Mouse (Mus musculus) embryo, embryonic 11 days (tissue): ENCODE measurements around the gene Shc3.

Source experiments
- DNase-seq: peaks from one replicate; pipeline ENCODE4 v3.0.0-alpha.2; 2015

Shc3 gene

DNA sequence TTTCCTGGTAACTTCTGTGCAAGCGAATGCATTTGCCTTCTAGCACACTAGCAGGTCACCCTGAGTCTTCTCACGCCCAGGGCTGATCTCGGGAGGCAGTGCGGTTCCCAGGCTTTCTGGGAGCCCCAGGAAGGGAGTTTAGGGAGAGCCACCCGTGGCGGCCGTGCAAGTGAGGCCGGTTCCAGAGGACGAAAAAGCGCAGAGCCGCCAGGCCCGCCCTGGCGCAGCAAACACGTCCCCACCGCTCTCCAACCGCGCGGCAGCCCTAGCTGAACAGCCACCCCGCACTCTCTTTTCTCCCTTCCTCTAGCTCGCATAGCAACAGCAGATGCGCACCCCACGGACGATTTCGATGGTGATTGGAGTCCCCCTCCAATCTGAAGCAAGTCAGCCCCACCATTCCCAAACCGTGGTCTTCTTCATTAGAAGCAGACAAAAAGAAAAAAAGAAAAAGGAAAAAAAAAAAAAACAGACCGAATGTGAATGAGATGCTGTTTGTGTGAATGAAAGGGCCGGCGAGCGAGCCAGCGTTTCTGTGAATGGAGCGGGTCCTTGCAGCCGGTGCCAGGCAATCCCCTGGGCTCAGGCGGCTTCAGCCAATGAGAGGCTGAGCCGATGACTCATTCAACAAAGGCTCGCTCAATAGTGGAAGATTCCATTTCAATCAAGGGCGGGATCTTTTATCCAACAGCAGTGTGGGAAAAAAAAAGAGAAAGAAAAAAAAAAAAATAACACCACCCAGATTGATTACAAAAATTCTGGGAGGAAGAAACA, at the start of gene Shc3:
Gene Shc3 (minus strand): TSS at position 509 of the 774 bp plus-strand sequence.
- DNase-seq = peak; percentile 93

DNA sequence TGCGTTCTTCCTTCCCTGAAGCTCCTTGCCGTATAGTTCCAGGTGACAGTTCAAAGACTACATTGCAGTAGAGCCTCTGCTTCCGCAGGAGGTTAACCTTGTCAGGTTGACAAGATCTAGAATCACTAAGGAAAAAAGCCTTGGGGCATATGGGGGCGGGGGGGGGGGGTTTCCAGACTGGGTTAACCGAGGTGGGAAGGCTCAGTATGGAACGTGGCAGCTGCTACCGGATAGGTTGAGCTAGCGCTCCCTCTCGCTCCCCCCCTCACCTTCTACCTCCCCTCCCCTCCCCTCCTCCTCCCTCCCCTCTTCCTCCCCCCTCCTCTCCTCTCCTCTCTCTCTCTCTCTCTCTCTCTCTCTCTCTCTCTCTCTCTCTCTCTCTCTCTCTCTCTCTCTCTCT, 49.4 kb upstream of the Shc3 start:
- no peak for DNase-seq

DNA sequence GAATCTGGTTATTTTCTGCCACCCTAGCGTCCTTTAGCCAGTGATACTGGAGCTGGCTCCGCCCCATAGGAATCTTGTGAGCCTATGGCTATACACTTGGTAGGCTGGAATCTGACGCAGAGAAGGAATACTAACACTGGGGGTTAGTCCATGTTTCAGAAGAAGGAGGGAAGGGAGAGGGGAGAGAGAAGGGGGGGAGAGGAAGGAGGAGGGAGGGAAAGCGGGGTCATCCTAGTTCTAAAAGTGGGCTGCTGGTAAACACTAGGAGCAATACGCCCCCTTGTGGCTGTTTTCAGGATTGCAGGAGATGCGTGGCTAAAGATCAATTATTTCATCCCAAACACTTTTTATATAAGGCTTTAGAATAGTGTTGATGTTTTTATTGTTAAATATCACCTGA, 48.6 kb upstream of the Shc3 start:
- peak; percentile 82 for DNase-seq

GRCm38 (mm10) chr13:51617306-51617705, 48.1 kb upstream of the Shc3 start:
- no peak for DNase-seq

GRCm38 (mm10) chr13:51616417-51617044, 47.3 kb upstream of the Shc3 start:
- DNase-seq = peak; percentile 25

DNA sequence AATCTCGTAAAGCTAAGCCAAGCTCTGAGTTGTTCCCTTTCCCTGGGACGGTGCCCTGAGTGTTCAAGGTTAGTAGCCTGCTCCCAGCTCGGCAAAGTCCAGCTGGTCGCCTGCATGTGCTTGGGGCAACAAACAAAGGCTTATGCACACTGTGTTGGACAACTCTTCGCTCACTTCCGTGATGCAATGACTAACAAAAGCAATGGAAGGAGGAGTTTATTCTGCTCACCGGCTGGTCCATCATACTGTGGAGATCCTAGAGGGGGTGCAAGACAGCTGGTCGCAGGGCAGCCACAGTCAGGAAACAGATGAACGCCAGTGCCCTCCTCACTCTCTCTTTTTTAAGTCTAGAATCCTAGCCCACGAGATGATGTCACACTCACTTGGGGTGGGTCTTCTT, 46.6 kb upstream of the Shc3 start:
- DNase-seq = no peak

DNA sequence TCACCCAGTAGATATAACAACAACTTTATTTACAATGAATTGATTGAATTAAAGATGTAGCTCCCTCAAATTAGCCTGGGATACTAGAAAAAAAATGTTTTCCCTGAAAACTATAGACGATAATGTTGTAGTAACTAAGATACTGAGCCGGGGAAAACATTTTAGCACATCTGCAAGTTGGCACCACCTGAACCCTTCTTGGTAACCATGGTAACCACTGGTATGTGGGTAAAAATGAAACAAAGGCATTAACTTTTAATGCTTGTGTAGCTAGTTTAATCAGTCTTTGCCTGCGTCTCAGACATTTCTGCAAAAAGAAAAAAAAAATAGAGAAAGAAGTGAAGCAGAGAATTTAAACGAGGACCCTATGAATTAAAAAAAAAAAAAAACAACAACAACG, 42.3 kb upstream of the Shc3 start:
- DNase-seq = no peak

GRCm38 (mm10) chr13:51611060-51611459, 41.8 kb upstream of the Shc3 start:
- DNase-seq = peak; percentile 20

GRCm38 (mm10) chr13:51609231-51609630, 40.0 kb upstream of the Shc3 start:
- no peak for DNase-seq

DNA sequence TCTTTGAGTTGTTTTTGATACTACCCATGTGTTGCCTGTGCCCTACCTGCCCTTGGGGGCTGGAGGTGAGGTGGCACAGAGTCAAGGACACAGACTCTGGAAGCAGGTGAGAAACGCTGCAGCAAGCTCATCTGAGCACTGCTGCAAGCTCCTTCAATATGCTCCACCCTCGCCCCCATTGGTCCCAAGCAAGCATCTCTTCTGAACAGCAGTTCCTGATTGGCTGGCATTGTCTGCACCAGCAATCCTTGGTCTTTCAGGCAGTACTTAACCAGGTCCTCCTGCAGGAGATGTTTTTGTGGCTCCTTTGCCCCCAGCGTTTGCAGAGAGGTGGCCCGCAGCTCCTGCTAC, 34.6 kb upstream of the Shc3 start:
- no peak for DNase-seq

GRCm38 (mm10) chr13:51603221-51603893, 34.1 kb upstream of the Shc3 start:
- DNase-seq = peak; percentile 80

DNA sequence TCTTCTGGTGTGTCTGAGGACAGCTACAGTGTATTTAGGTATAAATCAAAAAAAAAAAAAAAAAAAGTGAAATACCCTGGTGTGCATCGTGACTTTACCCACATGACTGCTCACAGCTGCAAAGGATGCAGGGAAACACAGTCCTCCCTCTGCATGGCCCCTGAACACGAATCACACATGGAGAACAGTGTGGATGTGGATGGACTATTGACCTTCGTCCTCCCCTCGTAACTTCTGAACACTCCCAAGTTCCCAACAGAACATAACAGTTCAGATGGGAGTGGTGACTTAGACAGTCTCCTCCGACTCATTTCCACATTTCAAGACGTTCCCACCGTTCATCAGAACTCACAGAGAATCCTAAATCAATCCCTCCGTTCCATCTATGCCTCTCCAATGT, 33.5 kb upstream of the Shc3 start:
- DNase-seq = no peak

DNA sequence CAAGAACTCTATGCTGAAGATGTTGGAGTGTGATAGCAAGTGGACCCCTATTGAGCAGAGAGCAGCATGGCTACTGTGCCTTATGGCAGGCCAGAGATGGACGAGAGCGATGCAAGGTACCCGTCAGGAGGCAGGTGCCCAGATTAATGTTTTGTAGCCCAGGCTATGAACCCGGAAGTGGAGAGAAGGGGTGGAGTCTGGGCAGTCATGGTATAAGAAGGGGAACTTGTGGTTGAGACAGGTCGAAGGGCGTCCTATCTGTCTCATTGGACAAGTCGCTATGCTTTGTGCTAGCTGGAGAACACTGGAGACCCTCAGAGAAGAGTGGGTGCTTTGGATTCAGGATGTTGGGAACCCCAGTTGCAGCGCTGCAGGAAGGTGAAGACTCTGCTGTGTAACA, 30.9 kb upstream of the Shc3 start:
- DNase-seq = no peak

- no peak for DNase-seq
Observed at GRCm38 (mm10) chr13:51598063-51598462, 28.8 kb upstream of the Shc3 start.

GRCm38 (mm10) chr13:51595404-51595803, 26.2 kb upstream of the Shc3 start:
- DNase-seq = no peak

DNA sequence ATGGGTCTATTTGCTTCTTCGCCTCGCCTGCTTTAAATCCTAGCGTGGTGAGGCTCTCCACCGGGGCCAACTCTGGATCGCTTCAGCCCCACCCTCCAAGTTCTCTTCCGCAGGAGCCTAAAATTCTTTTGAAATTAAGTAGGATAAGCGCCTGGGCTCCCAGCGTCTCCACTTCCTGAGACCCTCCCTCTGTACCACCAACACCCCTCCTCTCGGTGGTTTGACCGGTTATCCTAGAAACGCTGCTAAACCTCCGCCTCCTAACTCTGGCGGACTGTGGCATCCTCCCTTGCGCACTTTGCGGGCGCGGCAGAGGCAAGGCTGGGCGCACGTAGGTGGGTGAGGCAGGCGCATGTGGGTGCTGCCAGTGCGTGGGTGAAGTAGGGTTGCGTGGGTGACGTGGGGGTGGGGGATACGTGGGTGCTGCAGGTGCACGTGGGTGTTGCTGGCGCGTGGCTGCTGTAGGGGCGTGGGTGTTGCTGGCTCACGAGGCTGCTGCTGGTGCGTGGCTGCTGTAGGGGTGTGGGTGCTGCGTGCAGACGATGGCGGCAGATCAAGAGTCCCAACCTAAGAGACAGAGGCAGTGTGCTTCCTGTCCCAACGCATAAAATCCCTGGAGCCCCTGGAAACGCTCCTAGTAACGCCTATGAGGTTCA, 25.6 kb upstream of the Shc3 start:
- peak; percentile 66 for DNase-seq

DNA sequence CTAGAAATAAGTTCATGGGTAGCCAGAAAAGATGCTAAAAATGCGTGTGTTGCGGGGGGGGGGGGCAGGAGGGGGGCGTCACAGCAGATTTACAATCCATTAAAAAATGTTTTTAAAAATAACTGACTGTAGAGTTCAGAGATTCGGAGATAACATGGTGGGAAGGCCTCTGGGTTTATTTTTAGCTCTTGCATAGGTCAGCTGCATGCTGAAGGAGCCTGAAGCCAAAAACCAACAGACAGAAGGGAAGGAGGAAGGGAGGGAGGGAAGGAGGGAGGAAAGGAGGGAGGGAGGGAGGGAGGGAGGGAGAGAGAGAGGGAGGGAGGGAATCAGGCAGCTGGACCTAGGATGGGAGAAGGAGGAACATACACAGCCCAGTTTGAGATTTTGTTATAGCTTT, 18.8 kb upstream of the Shc3 start:
- no peak for DNase-seq

- no peak for DNase-seq
Observed at GRCm38 (mm10) chr13:51582204-51582603, 13.0 kb upstream of the Shc3 start.

DNA sequence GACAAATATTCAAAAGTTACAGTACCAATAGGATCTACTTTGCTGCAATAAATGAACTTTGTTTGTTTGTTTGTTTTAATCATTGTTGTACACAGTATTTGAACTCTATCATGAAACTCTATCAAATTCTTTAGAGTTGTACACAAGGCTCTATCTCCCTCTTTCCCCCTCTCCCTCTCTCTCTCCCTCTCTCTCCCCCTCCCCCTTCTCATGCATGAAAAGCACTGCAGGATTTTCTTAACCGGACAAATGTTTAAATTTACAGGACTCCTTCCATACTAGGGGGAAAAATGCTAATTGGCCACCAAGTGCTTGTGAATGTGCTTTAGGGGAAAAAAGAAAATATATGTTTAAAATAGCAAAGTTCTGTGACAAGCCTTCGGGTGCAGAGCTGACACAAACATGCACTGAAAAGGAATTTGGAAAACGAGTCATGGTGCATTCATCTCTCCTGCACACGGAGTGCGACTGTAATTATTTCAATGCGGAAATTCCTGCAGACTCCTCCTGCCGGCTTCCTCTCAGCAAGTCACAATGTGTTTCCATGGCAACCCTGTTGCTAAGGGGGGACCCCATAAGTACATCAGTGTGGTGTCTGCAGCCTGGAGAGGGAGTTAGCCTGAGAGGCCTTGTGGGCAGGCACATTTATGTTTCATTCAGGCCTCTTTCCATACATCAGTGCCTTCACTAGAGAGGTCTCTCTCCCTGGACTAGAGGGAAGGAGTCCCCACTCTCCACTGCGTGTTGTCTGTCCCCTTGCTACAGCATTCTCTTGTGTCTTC, 11.2 kb upstream of the Shc3 start:
- peak; percentile 94 for DNase-seq

DNA sequence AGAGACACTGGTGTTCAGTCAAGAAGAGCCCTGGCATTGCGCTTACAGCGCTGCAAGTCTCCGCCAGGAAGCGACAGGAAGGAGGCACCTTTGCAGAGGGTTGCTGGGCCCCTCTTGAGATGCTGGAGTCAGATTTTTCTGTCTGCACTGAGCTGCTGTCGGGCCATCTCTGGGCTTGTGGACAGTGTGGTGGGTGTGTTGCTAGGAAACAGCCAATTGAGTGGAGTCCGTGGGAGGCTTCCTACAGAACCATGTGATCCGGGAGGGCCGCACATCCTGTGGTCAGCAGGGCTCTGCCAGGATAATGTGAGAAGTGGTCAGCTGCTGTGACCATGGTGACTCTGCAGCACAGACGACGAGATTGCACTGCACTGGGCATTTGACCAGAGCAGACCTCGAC, 4.6 kb upstream of the Shc3 start:
- DNase-seq = peak; percentile 60

DNA sequence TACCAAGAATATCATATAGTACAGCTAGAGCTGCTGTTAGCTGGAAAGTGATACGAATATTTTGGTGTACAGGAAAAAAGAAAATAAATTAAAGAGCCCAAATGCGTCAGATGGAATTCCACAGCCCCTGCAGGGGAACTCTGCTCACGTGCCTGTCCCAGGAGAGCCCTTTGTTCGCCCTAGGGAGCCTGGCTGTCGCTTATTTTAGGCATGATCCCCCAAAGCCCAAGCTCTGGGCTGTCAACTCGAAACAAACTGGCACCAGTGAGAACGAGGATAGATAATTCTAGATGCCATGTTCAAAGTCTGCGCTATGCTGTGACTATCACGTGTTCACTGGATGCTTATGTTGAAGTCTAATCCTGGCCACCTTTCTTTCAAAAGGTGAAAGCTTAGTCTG, 892 bp upstream of the Shc3 start:
- peak; percentile 42 for DNase-seq

- DNase-seq = peak; percentile 50
Observed at GRCm38 (mm10) chr13:51569685-51570068, 458 bp upstream of the Shc3 start.

DNA sequence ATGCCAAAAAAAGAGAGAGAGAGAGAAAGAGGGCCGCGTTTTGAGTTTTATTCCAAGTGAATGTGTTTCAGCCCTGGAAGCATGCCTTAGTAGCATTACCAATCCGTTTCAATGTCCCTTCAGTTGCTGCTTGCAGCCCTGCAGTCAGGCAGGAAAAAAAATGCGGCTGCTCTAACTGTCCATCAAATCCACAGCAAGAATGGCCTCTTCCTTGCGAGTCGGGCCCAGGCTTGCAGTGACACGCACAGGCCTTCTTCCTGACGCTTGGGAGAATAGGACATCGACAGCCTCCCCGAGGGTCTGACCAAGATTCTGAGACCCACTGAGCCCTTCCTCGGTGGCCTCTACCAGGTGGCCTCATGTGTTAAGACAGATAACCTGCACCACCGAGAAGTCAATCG, 718 bp downstream of the Shc3 start:
- DNase-seq = peak; percentile 63
